Mouse (Mus musculus) erythroblast, embryonic 14.5 days (primary cell): ENCODE measurements around the gene Cep170b. TPM values are rescaled to one million over a fixed set of nuclear protein-coding genes. Genes with fewer than 3 reads are reported as not detected.

Source experiments
- H3K27me3 ChIP-seq: 2 replicates; pipeline ENCODE4 v1.6.1; 2012; ENCODE audit warnings: inconsistent platforms; ENCODE audit not compliant: control insufficient read depth
- H3K36me3 ChIP-seq: 2 replicates; pipeline ENCODE4 v1.6.1; 2012; ENCODE audit warnings: mild to moderate bottlenecking, inconsistent platforms; ENCODE audit not compliant: control insufficient read depth
- H3K4me1 ChIP-seq: 2 replicates; pipeline ENCODE4 v1.6.1; 2012; ENCODE audit warnings: inconsistent platforms; ENCODE audit not compliant: control insufficient read depth
- H3K4me3 ChIP-seq: replicated peaks from 2 replicates; pipeline ENCODE3; 2012; ENCODE audit warnings: moderate library complexity, mild to moderate bottlenecking, inconsistent platforms
- H3K9me3 ChIP-seq: 2 replicates; pipeline ENCODE4 v1.6.1; 2012; ENCODE audit warnings: low read length, inconsistent platforms, mixed read lengths; ENCODE audit not compliant: control insufficient read depth
- GATA1 ChIP-seq: IDR thresholded peaks from 2 replicates; pipeline ENCODE4 v1.6.1; 2012; ENCODE audit warnings: low read length, inconsistent platforms, mixed read lengths
- TAL1 ChIP-seq: IDR thresholded peaks from 3 replicates; pipeline ENCODE4 v1.6.1; 2012; ENCODE audit warnings: low read length, inconsistent platforms, mixed read lengths
- polyA plus RNA-seq: library from polyadenylated mRNA; stranded (reverse); fragments of >175 nt; gene quantifications from 2 replicates; pipeline ENCODE4 v1.2.3, GENCODE M21; 2012

The Cep170b gene
- polyA plus RNA-seq, 1 experiment: 0.04 TPM

DNA sequence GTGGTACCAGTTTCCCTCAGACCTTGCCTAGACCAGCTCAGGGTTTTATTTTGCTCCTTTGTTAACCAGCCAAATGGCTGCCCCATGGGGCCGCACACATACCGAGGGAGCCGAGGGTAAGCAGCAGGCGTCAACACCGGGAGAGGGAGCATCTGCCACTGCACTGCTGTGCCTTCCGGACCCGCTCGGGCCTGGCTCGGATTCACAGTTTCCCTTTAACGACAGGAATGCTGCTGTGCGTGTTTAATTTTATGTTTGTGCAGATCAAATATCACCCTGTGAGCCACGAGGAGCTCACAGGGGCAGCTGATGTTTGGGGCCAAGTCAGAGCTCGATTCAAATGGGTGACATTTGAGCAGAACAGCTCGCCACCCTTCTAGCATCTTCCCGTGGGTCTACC lies 19.7 kb upstream of the Cep170b start:
- Histone ChIP-seq H3K27me3 (peaks cover 53% of the 10 kb centered on the region), H3K4me3 (no peak overlapping the region), H3K4me1 (no peaks in the 10 kb centered on the region), H3K9me3 (no peaks in the 10 kb centered on the region), H3K36me3 (no peaks in the 10 kb centered on the region)
- TF ChIP-seq GATA1 (no peak), TAL1 (no peak)

DNA sequence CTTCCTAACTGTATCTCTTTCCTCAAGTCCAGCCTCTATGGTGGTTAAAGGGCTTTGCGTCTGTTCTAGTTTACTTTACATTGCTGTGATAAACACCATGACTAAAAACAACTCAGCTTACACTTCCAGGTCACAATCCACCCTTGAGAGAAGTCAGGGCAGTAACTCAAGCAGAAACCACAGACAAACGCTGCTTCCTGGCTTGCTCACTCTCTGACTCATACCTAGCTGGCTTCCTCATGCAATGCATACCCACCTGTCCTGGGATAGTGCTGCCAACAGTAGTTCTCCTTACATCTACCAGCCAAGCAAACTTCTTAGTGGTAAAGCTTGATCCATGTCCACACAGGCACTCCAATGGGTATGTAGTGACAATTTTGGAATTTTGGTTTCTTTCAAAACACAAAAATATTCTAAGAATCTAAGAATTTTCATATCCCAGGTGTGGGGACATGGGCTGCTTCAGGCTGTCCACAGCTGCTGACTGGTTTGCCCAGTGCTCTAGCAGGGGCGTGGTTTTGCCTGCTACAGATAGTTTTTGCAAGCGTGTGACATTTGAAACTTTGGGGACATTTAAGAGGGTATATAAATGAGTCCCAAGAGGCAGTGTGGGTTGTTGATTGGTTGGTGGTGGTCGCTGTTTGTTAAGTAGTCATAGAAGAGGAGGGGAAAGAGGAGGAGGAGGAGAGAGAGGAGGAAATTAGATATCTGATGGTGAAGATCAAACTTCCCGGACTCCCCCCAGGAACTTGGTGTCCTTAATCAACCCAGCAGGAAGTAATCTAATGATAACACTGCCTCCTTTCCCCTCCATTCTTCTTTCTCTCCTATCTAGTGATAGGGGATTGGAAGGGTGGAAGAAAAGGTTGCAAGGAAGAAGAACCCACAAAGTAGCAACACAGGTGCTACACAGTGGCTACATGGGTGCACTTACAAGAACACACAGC lies 17.6 kb upstream of the Cep170b start:
- Histone ChIP-seq H3K4me1 (peaks cover 7% of the 10 kb centered on the region), H3K4me3 (no peak overlapping the region), H3K27me3 (peaks cover 65% of the 10 kb centered on the region), H3K36me3 (no peaks in the 10 kb centered on the region), H3K9me3 (no peaks in the 10 kb centered on the region)
- TF ChIP-seq GATA1 (no peak), TAL1 (no peak)

DNA sequence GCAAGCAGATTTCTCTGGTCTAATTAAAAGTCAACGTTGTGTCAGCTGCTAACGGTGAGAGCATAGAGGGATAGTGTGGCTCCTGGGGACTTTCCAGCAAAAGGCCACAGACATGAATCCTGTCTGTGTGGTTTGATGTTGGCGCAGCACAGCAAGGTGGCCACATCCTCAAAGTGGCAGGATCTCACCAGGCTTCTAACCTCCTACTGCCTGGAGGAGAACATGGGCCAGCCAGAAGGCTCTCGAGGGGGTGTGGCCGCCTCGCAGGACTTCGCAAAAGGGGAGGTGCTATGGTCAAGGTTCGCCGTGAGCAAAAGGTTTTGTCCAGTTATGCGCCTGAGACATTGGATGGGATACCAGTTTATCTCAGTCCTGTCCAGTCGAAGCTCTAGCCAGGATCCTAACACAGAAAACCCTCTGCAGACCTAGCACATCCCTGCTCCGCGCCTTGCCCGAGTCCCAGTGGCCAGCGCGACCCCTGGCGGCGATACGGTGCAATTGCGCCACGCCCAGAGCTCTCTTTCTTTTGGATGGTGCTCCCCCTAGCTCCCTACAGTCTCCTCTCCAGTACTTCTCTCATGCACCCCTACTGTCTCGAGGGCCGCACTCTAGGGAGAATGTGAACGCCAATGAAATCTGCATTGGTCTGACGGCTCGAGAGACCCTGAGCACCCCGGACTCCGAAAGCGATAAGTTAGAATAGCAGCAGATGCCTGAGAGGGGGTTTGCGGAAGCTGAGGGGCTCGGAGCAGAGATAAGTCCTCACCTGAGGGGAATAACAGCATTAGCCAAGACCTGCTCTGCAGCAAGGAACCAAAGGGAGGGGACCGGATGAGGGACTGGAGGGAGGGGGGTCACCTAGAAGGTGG lies 13.3 kb upstream of the Cep170b start:
- no peaks in the 10 kb centered on the region for H3K9me3 ChIP-seq
- no peaks in the 10 kb centered on the region for H3K36me3 ChIP-seq
- no peak for TF ChIP-seq GATA1
- TF ChIP-seq TAL1: no peak
- H3K4me3 ChIP-seq: no peak overlapping the region
- H3K4me1 ChIP-seq: peaks cover 7% of the 10 kb centered on the region
- H3K27me3 ChIP-seq: peaks cover 43% of the 10 kb centered on the region

DNA sequence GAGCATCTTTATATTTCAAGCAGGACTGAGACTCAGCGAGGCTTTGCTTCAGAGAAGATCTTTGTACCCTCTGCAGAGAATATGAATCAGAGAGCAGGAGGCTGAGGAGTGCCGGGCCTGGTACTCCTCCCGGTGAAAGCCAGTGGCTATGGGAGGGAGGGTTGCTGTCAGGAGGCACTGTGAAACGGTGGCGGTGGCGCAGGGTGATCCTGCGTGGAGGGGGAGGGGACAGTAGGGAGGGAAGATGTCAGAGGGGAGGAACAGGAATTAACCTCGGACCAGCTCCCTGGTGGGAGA lies 12.7 kb upstream of the Cep170b start:
- TF ChIP-seq TAL1 (no peak), GATA1 (no peak)
- Histone ChIP-seq H3K27me3 (peaks cover 39% of the 10 kb centered on the region), H3K4me1 (peaks cover 7% of the 10 kb centered on the region)

DNA sequence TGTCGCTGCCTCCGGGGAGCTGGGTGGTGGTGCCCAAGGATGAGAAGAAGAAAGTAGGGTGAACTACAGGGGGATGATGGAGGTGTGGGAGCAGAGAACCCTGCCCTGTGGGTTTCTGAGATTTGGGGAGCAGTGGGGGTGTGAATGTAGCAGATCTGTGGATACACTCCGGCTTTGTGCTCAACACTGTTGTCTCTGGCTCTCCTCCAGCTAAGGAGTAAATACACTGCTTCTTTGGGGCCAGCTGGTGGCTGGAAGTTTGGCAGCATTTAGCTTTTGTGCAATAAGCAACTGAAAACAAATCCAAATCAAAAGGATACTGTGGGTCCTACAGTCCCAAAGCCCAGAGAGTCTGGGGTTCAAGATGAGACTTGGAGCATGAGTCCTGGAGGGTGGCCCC lies 6.3 kb upstream of the Cep170b start:
- peaks cover 6% of the 10 kb centered on the region for H3K27me3 ChIP-seq
- no peak for TF ChIP-seq TAL1
- TF ChIP-seq GATA1: no peak
- no peak overlapping the region for H3K4me3 ChIP-seq
- H3K4me1 ChIP-seq: no peaks in the 10 kb centered on the region
- H3K9me3 ChIP-seq: 0 out of 2 replicates have a peak, but pooled peaks cover 3% of the 10 kb centered on the region
- no peaks in the 10 kb centered on the region; the same call in 1 of the 2 replicates for H3K36me3 ChIP-seq

More for the DNA sequence above, 12.7 kb upstream of the Cep170b start:
- no peak overlapping the region for H3K4me3 ChIP-seq
- no peaks in the 10 kb centered on the region for H3K36me3 ChIP-seq
- H3K9me3 ChIP-seq: 0 out of 2 replicates have a peak, but pooled peaks cover under 1% of the 10 kb centered on the region

DNA sequence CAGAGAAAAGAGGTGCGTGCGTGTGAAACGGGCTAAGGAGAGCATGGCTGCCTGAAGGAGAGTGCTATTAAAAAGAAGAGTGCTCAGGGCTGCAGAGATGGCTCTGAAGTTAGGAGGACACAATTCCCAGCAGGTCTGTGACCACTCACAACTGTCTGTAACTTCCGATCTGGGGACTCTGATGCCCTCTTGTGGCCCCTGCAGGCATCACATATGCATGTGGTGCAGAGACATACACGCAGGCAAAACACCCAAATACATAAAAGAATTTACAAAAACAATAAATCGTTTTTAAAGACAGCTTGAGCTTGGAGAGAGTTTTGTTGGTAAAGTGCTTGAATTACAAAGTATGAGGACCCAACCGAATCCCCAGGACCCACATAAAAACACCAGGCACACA lies 3.1 kb upstream of the Cep170b start:
- peaks cover 26% of the 10 kb centered on the region for H3K27me3 ChIP-seq
- H3K4me3 ChIP-seq: no peak overlapping the region
- H3K9me3 ChIP-seq: 0 out of 2 replicates have a peak, but pooled peaks cover 3% of the 10 kb centered on the region
- H3K36me3 ChIP-seq: no peaks in the 10 kb centered on the region; the same call in 1 of the 2 replicates
- TF ChIP-seq GATA1: no peak
- no peak for TF ChIP-seq TAL1
- H3K4me1 ChIP-seq: peaks cover 4% of the 10 kb centered on the region

DNA sequence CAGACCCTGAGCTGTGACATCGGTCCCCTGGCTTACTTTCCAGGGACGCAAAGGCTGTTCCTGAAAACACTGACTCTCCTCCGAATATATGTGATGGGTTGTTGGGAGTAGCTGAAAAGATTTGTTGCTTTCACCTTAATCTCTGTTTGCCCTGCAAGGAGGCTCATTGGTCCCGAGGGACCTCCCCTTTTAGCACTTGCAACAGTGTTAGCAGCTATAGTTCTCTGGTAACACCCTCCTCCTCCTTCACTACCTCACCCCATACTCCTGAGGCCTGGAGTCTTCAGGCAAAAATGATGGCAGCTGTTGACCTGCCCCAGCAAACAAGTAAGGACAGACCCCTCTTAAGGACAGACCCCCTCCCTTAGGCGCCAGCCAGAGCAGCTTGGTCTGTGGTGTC lies 1.3 kb upstream of the Cep170b start:
- H3K4me1 ChIP-seq: peaks cover 9% of the 10 kb centered on the region
- peaks cover 42% of the 10 kb centered on the region for H3K27me3 ChIP-seq
- TF ChIP-seq GATA1 (no peak), TAL1 (no peak)
- no peaks in the 10 kb centered on the region; the same call in 1 of the 2 replicates for H3K36me3 ChIP-seq
- no peaks in the 10 kb centered on the region for H3K9me3 ChIP-seq
- no peak overlapping the region for H3K4me3 ChIP-seq

DNA sequence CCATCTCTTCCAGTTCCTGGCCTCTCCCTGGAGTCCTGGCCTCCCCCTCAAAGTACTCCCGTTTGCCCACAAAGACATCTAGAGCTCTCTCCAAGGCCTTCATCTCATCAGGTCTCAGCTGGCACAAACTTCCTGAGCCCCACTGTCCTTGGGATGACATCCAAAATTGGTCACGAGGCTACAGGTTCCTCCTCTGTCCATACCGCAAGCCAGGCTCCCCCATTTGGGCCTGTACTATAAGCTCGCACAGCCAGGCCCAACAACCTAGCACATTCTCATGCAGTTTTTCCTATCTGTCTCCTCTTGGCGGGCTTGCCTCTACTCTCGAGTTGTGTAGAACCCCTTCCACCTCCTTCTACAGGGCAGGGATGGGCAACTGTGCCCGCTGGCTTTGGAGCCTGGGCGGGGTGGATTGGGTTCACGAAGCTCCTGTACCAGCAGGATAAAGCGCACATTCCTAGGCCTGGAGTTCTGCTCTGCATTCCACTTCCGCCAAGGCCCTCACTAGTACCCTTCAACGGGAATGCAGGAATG lies 702 bp downstream of the Cep170b start:
- TF ChIP-seq GATA1: no peak
- no peak for TF ChIP-seq TAL1
- Histone ChIP-seq H3K27me3 (peaks cover 42% of the 10 kb centered on the region), H3K4me3 (peak overlapping the region; percentile 54)

More for the DNA sequence above, 702 bp downstream of the Cep170b start:
- H3K36me3 ChIP-seq: no peaks in the 10 kb centered on the region; the same call in 1 of the 2 replicates
- H3K9me3 ChIP-seq: no peaks in the 10 kb centered on the region
- peaks cover 9% of the 10 kb centered on the region for H3K4me1 ChIP-seq
